Mouse (Mus musculus) myocyte (in vitro differentiated cells): ENCODE measurements around the gene Ifit3b.

Source experiments
- E2F4 ChIP-seq: IDR thresholded peaks from one replicate; pipeline ENCODE4 v1.6.1; 2011; ENCODE audit warnings: mild to moderate bottlenecking, control low read depth, moderate library complexity; ENCODE audit not compliant: insufficient read depth
- MAX ChIP-seq: IDR thresholded peaks from one replicate; pipeline ENCODE4 v1.6.1; 2011; ENCODE audit warnings: low read depth, mild to moderate bottlenecking, control low read depth
- POLR2A ChIP-seq: IDR thresholded peaks from one replicate; pipeline ENCODE4 v1.6.1; 2011; ENCODE audit warnings: low read depth, mild to moderate bottlenecking, control low read depth, moderate library complexity; ENCODE audit not compliant: insufficient read length
- TCF12 ChIP-seq: IDR thresholded peaks from one replicate; pipeline ENCODE4 v1.6.1; 2011; ENCODE audit warnings: mild to moderate bottlenecking, control low read depth; ENCODE audit not compliant: poor library complexity, insufficient read depth, severe bottlenecking

DNA sequence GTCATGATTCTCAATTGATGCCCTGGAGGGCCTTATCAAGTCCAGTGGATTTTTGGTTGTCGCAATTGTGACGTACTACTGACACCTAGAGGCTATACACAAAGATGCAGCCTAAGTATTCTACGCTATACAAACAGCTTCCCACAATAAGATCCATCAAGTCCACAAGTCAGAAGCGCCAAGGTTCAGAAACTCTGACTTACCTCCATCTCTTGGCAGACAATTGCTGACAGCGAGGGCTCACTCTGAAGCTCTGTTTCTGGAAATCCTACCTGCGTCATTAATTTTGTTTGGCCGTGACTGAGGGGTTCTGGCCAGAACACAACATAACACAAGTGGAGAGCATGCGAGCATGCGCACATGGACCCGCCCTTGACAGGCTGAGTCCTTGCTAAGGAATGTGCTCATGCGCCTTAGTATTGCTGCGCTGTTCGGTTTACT, 54.3 kb downstream of the Ifit3b start:
- no peak for TF ChIP-seq E2F4
- TF ChIP-seq MAX: no peak
- TF ChIP-seq POLR2A: no peak
- no peak for TF ChIP-seq TCF12
